Mouse (Mus musculus) liver, adult (tissue): Measurements from ENCODE around the gene Gm43064.

Experiments
- GATA4 ChIP-seq: IDR thresholded peaks from 2 replicates; pipeline ENCODE4 v1.6.1; 2014; ENCODE audit warnings: mild to moderate bottlenecking, low read length; ENCODE audit not compliant: insufficient replicate concordance

Gene Gm43064

DNA sequence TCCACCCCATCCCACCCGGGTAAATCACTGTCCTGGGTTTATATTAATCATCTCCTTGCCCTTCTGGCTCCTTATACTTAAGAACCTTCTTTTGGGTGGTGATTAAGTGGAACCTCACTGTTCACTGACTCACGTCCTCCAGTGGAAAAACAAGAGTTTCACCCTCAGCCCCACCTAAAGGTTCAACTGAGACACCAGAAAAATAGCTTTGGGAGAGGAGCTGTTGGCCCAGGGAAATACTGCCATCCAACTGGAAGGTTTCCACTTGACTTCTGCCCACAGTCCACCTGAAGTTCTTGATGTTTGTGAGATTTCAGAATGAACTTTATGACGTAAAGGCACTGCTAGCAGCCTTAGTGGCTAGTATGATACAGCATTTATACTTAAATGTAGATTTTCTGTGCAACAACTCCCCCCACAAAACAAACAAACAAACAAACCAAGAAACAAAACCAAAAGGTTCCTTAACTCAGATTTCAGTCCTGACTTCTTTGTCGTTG is 53.4 kb downstream of the Gm43064 start:
- no peak for TF ChIP-seq GATA4

DNA sequence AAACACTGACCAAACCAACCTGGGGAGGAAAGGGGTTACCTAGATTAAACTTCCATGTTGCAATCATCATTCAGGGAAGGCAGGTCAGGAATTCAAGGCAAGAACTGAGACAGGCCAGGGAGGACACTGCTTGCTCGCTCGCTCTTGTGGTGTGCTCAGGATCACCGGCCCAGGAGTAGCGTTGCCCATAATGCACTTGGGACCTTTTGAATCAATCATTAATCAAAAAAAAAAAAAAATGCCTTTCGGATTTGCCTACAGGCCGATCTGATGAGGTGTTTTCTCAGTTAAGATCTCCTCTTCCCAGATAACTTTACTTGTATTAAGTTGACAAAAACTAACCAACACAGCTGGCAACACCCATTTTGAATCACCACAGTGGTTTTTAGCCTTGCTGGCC is 54.8 kb downstream of the Gm43064 start:
- no peak for TF ChIP-seq GATA4

DNA sequence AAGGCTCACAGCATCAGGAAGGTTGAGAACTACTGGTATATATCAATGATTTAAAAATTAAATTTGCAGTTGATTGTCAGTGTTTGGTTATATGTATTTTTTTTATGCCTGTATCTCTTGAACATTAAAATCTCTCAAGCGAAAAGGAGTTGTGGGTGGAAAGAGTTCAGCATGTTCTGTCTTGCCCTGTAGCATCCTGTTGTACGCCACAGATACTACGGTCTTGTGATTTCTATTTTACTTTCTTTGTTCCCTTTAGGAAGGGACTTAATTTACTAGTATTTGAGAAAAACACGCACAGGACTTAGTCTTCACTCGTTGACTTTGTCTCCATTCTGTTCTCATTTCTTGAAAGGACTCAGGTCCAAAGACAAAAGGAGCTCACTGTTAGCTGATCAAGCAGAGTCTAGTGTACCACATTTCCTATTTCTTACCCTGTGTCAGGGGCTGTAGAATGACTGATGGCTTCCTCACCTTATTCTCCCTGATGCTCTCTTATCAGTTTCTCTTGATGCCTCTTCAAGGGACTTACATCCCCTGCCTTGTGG is 58.1 kb downstream of the Gm43064 start:
- no peak for TF ChIP-seq GATA4

DNA sequence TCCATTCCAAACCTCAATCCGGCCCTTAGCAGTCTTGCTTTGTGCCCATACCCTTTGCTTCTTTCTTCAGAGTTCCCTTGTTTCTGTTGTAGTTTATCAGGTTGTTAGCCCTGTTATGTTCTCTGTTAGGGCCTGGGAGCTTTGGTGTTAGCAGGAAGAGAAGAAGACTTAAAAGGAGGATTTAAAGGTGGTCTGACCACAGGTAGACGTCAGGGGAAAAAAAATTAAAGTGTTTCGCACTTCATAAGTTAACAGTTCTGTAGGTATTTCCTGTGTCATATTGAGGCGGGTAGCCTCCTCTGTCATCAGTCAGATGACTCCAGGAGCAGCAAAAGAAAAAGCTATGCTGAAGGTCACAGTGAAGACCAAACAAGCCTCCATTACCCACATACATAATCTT is 58.6 kb downstream of the Gm43064 start:
- no peak for TF ChIP-seq GATA4

- TF ChIP-seq GATA4, result no peak
Observed at GRCm38 (mm10) chr3:103872663-103873098, 63.3 kb downstream of the Gm43064 start.

GRCm38 (mm10) chr3:103874329-103874728 is 65.0 kb downstream of the Gm43064 start:
- no peak for TF ChIP-seq GATA4

- TF ChIP-seq GATA4, result no peak
Observed at GRCm38 (mm10) chr3:103885946-103886345, 76.6 kb downstream of the Gm43064 start.

GRCm38 (mm10) chr3:103887581-103887980 is 78.2 kb downstream of the Gm43064 start:
- no peak for TF ChIP-seq GATA4
